Mouse (Mus musculus) kidney, embryonic 16.5 days (tissue): ENCODE data around the gene Daxx. TPM values are rescaled to one million over a fixed set of nuclear protein-coding genes. Genes with fewer than 3 reads are reported as not detected.

Experiments used
- ATAC-seq: fragments of 200-750 bp; cut with Nextera tagmentation; 2 replicates; pipeline ENCODE4 v1.8.0; 2017; ENCODE audit warnings: moderate TSS enrichment; ENCODE audit not compliant: low FRiP score, low TSS enrichment
- H3K27ac ChIP-seq: fragments of 300-500 bp; sonication (generic); 2 replicates; pipeline ENCODE4 v1.5.1; 2014; ENCODE audit warnings: low read length
- H3K27me3 ChIP-seq: fragments of 300-500 bp; sonication (generic); 2 replicates; pipeline ENCODE4 v1.6.1; 2014; ENCODE audit warnings: low read length, control low read depth, mixed read lengths; ENCODE audit not compliant: insufficient read depth
- H3K36me3 ChIP-seq: fragments of 300-500 bp; sonication (generic); 2 replicates; pipeline ENCODE4 v1.6.1; 2014; ENCODE audit warnings: low read length, control low read depth, mixed read lengths; ENCODE audit not compliant: insufficient read depth
- H3K4me1 ChIP-seq: fragments of 300-500 bp; sonication (generic); 2 replicates; pipeline ENCODE4 v1.6.1; 2014; ENCODE audit warnings: low read length, control low read depth, mixed read lengths; ENCODE audit not compliant: insufficient read depth
- H3K4me2 ChIP-seq: fragments of 300-500 bp; sonication (generic); replicated peaks from 2 replicates; pipeline ENCODE4 v1.6.1; 2014; ENCODE audit warnings: low read depth, low read length
- H3K4me3 ChIP-seq: fragments of 300-500 bp; sonication (generic); 2 replicates; pipeline ENCODE4 v1.5.1; 2014; ENCODE audit warnings: mild to moderate bottlenecking, low read length
- H3K9ac ChIP-seq: fragments of 300-500 bp; sonication (generic); replicated peaks from 2 replicates; pipeline ENCODE4 v1.6.1; 2014; ENCODE audit warnings: low read length
- H3K9me3 ChIP-seq: fragments of 300-500 bp; sonication (generic); 2 replicates; pipeline ENCODE4 v1.6.1; 2016; ENCODE audit warnings: low read length, control low read depth
- WGBS: fragments of 180-500 bp; shearing (Covaris S2); extraction: QIAGEN DNeasy Blood & Tissue Kit; methylation state at CpG from one replicate; pipeline ENCODE4 v1.1.7; 2014; 5-methylcytosine and 5-hydroxymethylcytosine counted together
- polyA plus RNA-seq: library from polyadenylated mRNA; unstranded; fragments of >200 nt; fragmentation: Nextera tagmentation; extraction: Ambion mirVana; gene quantifications from 2 replicates; pipeline ENCODE4 v1.2.1, GENCODE M21; 2015

Gene Daxx
- polyA plus RNA-seq, 1 experiment from 2014 or later = 60.1 TPM

- no peaks in the 10 kb centered on the region for H3K9me3 ChIP-seq
- H3K36me3 ChIP-seq = peaks cover 35% of the 10 kb centered on the region
- no peak overlapping the region for H3K9ac ChIP-seq
- WGBS = 58% methylated on average over 28 of the region's 28 CpGs
- H3K27ac ChIP-seq = no peak overlapping the region
- peaks cover 47% of the 10 kb centered on the region for H3K4me1 ChIP-seq
- H3K27me3 ChIP-seq = no peaks in the 10 kb centered on the region
- peak overlapping the region; percentile 13; the same call in 1 of the 2 replicates for H3K4me3 ChIP-seq
- H3K4me2 ChIP-seq = peak overlapping the region; percentile 77; the same call in 1 of the 2 replicates
- ATAC-seq = no peak
These were observed 2.7 kb downstream of the Daxx start for GRCm38 (mm10) chr17:33911813-33912414.

DNA sequence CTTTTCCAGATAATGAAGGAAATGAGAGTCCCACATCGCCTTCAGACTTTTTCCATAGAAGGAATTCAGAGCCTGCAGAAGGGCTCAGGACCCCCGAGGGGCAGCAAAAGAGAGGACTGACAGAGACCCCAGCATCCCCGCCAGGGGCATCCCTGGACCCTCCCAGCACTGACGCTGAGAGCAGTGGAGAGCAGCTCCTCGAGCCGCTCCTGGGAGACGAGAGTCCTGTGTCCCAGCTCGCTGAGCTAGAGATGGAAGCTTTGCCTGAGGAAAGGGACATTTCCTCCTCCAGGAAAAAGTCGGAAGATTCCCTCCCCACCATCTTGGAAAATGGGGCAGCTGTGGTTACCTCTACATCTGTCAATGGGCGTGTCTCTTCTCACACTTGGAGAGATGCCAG, 4.0 kb downstream of the Daxx start:
- ATAC-seq = no peak
- H3K9me3 ChIP-seq = no peaks in the 10 kb centered on the region
- H3K4me1 ChIP-seq = peaks cover 45% of the 10 kb centered on the region
- 90% methylated on average over 10 of the region's 10 CpGs for WGBS
- no peaks in the 10 kb centered on the region for H3K27me3 ChIP-seq
- H3K9ac ChIP-seq = no peak overlapping the region
- no peak overlapping the region for H3K4me2 ChIP-seq
- H3K27ac ChIP-seq = no peak overlapping the region
- H3K4me3 ChIP-seq = no peak overlapping the region
- H3K36me3 ChIP-seq = peaks cover 43% of the 10 kb centered on the region

DNA sequence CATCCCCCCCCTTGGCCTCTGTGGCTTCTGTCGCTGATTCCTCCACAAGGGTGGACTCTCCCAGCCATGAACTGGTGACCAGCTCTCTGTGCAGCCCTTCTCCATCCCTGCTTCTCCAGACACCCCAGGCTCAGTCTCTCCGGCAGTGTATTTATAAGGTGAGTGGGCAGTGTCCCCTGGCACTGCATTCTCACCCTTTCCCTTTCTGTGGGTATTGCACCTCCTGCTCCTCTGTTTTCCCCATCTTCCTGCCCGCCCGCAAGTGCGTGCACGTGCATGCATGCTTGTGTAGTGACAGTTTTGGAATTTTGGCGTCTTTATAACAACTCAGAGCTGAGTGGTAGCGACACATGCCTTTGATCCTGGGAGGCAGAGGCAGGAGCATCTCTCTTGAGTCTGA, 4.7 kb downstream of the Daxx start:
- Histone ChIP-seq H3K27me3 (no peaks in the 10 kb centered on the region), H3K9me3 (no peaks in the 10 kb centered on the region), H3K9ac (no peak overlapping the region), H3K4me2 (no peak overlapping the region), H3K4me3 (no peak overlapping the region), H3K4me1 (peaks cover 49% of the 10 kb centered on the region), H3K27ac (no peak overlapping the region), H3K36me3 (peaks cover 43% of the 10 kb centered on the region)
- WGBS = 94% methylated on average over 8 of the region's 8 CpGs
- ATAC-seq = no peak

DNA sequence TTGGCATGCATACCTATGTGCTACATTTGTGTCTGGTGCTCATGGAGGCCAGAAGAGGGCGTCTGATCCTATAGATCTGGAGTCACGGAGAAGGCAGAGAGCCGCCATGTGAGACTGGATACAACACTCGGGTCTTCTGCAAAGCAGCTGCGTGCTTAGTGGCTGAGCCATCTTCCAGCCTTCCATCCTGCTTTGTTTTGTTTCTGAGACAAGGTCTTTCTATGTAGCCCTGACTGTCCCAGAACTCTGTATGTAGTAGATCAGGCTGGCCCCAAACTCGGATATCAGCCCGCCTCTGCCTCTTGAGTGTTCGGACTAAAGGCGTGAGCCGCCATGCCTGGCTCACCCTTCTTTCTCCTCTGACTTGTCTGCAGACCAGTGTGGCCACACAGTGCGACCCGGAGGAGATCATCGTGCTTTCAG, 5.8 kb downstream of the Daxx start:
- no peaks in the 10 kb centered on the region for H3K27me3 ChIP-seq
- peaks cover 52% of the 10 kb centered on the region for H3K4me1 ChIP-seq
- no peaks in the 10 kb centered on the region for H3K9me3 ChIP-seq
- peak overlapping the region; percentile 59 for H3K4me2 ChIP-seq
- peak overlapping the region; percentile 62 for H3K4me3 ChIP-seq
- no peak overlapping the region; the same call in 1 of the 2 replicates for H3K9ac ChIP-seq
- 68% methylated on average over 13 of the region's 13 CpGs for WGBS
- peak overlapping the region; percentile 40 for H3K27ac ChIP-seq
- ATAC-seq = no peak
- H3K36me3 ChIP-seq = peaks cover 43% of the 10 kb centered on the region

DNA sequence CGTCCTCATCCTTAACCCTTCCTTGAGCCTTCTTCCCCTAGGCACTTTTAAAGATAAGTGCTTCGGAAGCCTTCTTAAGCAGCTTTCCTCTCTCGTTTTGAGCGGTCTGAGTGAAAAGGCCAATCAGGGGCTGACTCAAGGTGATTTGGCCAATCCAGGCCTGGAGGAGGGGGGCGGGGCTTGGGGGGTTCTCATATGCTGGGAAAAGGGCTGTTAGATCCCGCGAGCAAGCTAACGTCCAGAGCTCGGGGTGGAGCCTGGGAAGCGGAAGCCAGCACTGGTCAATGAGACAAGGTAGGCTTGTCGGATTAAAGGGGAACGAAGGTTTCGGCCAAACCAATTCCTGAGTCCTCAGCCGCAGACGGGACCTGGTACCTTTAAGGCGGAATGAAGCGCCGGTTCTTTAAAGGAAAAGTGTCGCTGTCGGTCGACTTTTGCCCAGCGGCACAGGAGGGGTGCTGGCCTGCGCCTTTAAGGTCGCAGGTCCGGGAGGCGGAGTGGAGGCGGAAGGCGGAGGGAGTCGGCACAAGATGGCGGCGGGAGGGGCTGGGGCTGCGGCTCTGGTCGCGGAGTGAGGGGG, 6.5 kb downstream of the Daxx start, which contains the start of the genes Tapbp and Zbtb22:
Tapbp (plus strand) TSS at position 229 of the 580 bp plus-strand sequence.
Zbtb22 (plus strand) TSS at position 234 of the 580 bp plus-strand sequence.
- H3K4me1 ChIP-seq = peaks cover 46% of the 10 kb centered on the region
- H3K9ac ChIP-seq = peak within 1 kb of the TSS; percentile 61
- no peaks in the 10 kb centered on the region for H3K27me3 ChIP-seq
- H3K4me3 ChIP-seq = peak within 1 kb of the TSS; percentile 62
- H3K36me3 ChIP-seq = peaks cover 43% of the 10 kb centered on the region
- peak within 1 kb of the TSS; percentile 59 for H3K4me2 ChIP-seq
- no peaks in the 10 kb centered on the region for H3K9me3 ChIP-seq
- ATAC-seq = peak; percentile 92
- under 1% methylated on average over 26 of the region's 34 CpGs for WGBS
- H3K27ac ChIP-seq = peak within 1 kb of the TSS; percentile 70

DNA sequence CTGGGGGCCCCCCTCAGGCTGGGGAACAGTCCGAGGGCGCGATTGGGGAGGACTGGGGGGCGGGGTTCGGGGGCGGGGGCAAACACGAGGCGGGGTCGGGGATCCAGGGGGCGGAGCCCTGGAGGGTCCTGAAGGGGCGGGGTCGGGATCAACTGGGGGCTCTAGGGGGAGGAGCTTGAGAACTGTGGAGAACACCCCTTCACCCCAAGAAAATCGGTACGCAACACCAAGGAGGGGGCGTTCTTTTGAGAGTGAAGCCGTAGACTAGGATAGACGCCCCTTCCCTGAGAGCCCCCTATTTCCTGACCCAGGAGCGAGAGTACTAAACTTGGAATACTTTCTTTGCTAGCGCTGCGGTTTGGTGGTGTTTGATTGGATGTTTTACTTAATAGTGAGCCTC, 7.1 kb downstream of the Daxx start:
- under 1% methylated on average over 9 of the region's 20 CpGs for WGBS

GRCm38 (mm10) chr17:33916847-33917655, 7.8 kb downstream of the Daxx start:
- WGBS = 74% methylated on average over 31 of the region's 31 CpGs
- Histone ChIP-seq H3K4me3 (peak overlapping the region; percentile 62), H3K9me3 (no peaks in the 10 kb centered on the region), H3K27ac (no peak overlapping the region), H3K9ac (peak overlapping the region; percentile 61), H3K36me3 (peaks cover 35% of the 10 kb centered on the region), H3K4me2 (peak overlapping the region; percentile 59), H3K27me3 (no peaks in the 10 kb centered on the region), H3K4me1 (peaks cover 36% of the 10 kb centered on the region)
- ATAC-seq = no peak

More for the DNA sequence above, 7.1 kb downstream of the Daxx start:
- H3K9me3 ChIP-seq = no peaks in the 10 kb centered on the region
- H3K27me3 ChIP-seq = no peaks in the 10 kb centered on the region
- peak overlapping the region; percentile 59 for H3K4me2 ChIP-seq
- peaks cover 43% of the 10 kb centered on the region for H3K4me1 ChIP-seq
- ATAC-seq = peak; percentile 4
- peak overlapping the region; percentile 70 for H3K27ac ChIP-seq
- H3K9ac ChIP-seq = peak overlapping the region; percentile 61
- peaks cover 43% of the 10 kb centered on the region for H3K36me3 ChIP-seq
- peak overlapping the region; percentile 62 for H3K4me3 ChIP-seq

GRCm38 (mm10) chr17:33917656-33918292, 8.6 kb downstream of the Daxx start:
- H3K27ac ChIP-seq = no peak overlapping the region
- H3K4me1 ChIP-seq = peaks cover 34% of the 10 kb centered on the region
- ATAC-seq = no peak
- H3K9me3 ChIP-seq = no peaks in the 10 kb centered on the region
- H3K27me3 ChIP-seq = no peaks in the 10 kb centered on the region
- H3K36me3 ChIP-seq = peaks cover 29% of the 10 kb centered on the region
- no peak overlapping the region for H3K9ac ChIP-seq
- no peak overlapping the region for H3K4me3 ChIP-seq
- 86% methylated on average over 18 of the region's 18 CpGs for WGBS
- H3K4me2 ChIP-seq = no peak overlapping the region
